Mouse (Mus musculus) cortical plate, adult 2 months (tissue): ENCODE results near the gene Nelfcd.

Experiments
- CTCF ChIP-seq: fragments of 200-500 bp; IDR thresholded peaks from 2 replicates; pipeline ENCODE4 v1.5.1; 2011; ENCODE audit warnings: mild to moderate bottlenecking, control low read depth, low read length; ENCODE audit not compliant: insufficient read depth; ENCODE audit errors: extremely low read depth
- POLR2A ChIP-seq: fragments of 200-500 bp; IDR thresholded peaks from 2 replicates; pipeline ENCODE4 v1.6.1; 2011; ENCODE audit warnings: mild to moderate bottlenecking, low read length, control low read depth; ENCODE audit not compliant: insufficient read depth; ENCODE audit errors: extremely low read depth

DNA sequence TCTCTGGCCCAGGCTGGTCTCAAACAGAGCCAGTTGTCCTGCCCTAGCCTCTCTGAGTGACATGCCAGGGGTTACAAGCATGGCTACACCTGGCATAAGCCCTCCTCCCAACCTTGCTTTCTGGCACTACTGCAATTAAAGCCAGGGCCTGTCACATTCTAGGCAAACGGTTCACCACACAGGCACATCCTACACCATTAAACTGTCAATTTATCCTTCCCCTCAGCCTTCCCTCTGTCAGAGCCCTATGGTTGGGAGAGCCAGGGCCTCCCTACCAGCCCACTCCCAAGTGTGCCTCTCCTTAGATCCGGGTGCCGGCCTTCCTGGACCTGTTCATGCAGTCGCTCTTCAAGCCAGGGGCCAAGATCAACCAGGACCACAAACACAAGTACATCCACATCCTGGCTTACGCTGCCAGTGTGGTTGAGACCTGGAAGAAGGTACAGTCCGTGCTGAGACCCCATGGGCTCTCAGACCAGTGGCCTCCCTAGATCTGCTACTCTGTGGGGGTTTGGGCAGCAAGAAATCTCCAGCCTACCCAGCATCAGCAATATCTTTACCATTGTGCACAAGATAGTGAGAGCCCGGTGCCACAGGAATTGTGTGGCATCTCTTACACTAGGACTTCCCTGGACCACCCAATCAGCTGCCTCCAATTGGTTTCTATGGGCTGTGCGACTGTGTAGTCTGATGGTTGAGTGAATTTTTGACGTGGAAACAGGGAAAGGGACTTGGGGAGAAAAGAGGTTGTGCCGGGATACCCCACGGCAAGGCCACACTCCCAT is 8.9 kb downstream of the Nelfcd start:
- TF ChIP-seq CTCF (no peak), POLR2A (no peak)
